Comparison of ENCODE assay signal across 22 mouse cellular contexts in genomic region chr4:58574024-58574423, GRCm38 (mm10). TPM values are rescaled to one million over a fixed set of nuclear protein-coding genes. Genes with fewer than 3 reads are reported as not detected.
A peak's percentile ranks its signal among the peaks of the same experiment; 100 is the strongest.
DNase-seq lines count a peak whose midpoint lies in the region; ATAC-seq and TF ChIP-seq lines count a peak whose summit lies in the region.
"Had no signal": no experiment of that assay in that cellular context is flagged by ENCODE, and none has a peak within 500 bp of the region (broad histone marks: within the 10 kb centered on the region; RNA-seq: fewer than 3 reads in every experiment).

No protein-coding gene starts in this region.

- H3K9ac ChIP-seq in embryonic facial prominence, embryonic 12.5 days: no peak overlapping the region
- no peak overlapping the region for H3K9ac ChIP-seq in stomach, postnatal 0 days (ENCODE audit: low read length)
- H3K9ac ChIP-seq in hindbrain, embryonic 13.5 days: no peak overlapping the region
- H3K9ac ChIP-seq: embryonic facial prominence, embryonic 13.5 days; hindbrain, embryonic 12.5 days had no signal

- intact Hi-C loops in gastrocnemius, postnatal 14 days (cut with DNase I; ENCODE audit: low total_unique reads): no loop called here

- H3K27me3 ChIP-seq in embryonic facial prominence, embryonic 12.5 days: no peaks in the 10 kb centered on the region
- H3K27me3 ChIP-seq in embryonic facial prominence, embryonic 10.5 days (replicated peaks; ENCODE audit: low read depth, poor library complexity, severe bottlenecking): no peaks in the 10 kb centered on the region
- no peaks in the 10 kb centered on the region for H3K27me3 ChIP-seq in stomach, postnatal 0 days (ENCODE audit: control insufficient read depth, insufficient read depth, low read length)
- no peaks in the 10 kb centered on the region for H3K27me3 ChIP-seq in hindbrain, embryonic 13.5 days
- H3K27me3 ChIP-seq: embryonic facial prominence, embryonic 13.5 days; hindbrain, embryonic 12.5 days had no signal

- TF ChIP-seq CTCF in stomach, postnatal 0 days (IDR thresholded peaks at IDR 0.05; ENCODE audit: low read depth): no peak

- H3K4me1 ChIP-seq in embryonic facial prominence, embryonic 12.5 days: peaks cover 3% of the 10 kb centered on the region; the same call in 1 of the 2 replicates
- H3K4me1 ChIP-seq in embryonic facial prominence, embryonic 10.5 days: peaks cover 31% of the 10 kb centered on the region
- no peaks in the 10 kb centered on the region for H3K4me1 ChIP-seq in stomach, postnatal 0 days (replicated peaks; ENCODE audit: control insufficient read depth, insufficient read depth)
- no peaks in the 10 kb centered on the region for H3K4me1 ChIP-seq in hindbrain, embryonic 13.5 days (replicated peaks)
- H3K4me1 ChIP-seq: hindbrain, embryonic 12.5 days had no signal

- no peaks in the 10 kb centered on the region for H3K9me3 ChIP-seq in embryonic facial prominence, embryonic 12.5 days
- H3K9me3 ChIP-seq in embryonic facial prominence, embryonic 10.5 days: no peaks in the 10 kb centered on the region
- H3K9me3 ChIP-seq in stomach, postnatal 0 days (ENCODE audit: control insufficient read depth, low read length): no peaks in the 10 kb centered on the region
- no peaks in the 10 kb centered on the region for H3K9me3 ChIP-seq in hindbrain, embryonic 13.5 days
- H3K9me3 ChIP-seq: embryonic facial prominence, embryonic 13.5 days; heart, embryonic 10.5 days; hindbrain, embryonic 12.5 days had no signal

- no peak for ATAC-seq in embryonic facial prominence, embryonic 12.5 days (ENCODE audit: insufficient number of reproducible peaks, insufficient read depth, low FRiP score, low TSS enrichment)
- ATAC-seq in stomach, postnatal 0 days (ENCODE audit: low FRiP score, low TSS enrichment): no peak
- no peak for ATAC-seq in hindbrain, embryonic 13.5 days (ENCODE audit: low FRiP score)
- ATAC-seq: forebrain, embryonic 16.5 days; hindbrain, postnatal 0 days had no signal

- no peak overlapping the region for H3K4me3 ChIP-seq in embryonic facial prominence, embryonic 12.5 days
- H3K4me3 ChIP-seq in embryonic facial prominence, embryonic 10.5 days: no peak overlapping the region
- H3K4me3 ChIP-seq in stomach, postnatal 0 days (ENCODE audit: low read depth, low read length): no peak overlapping the region
- H3K4me3 ChIP-seq in hindbrain, embryonic 13.5 days: no peak overlapping the region
- H3K4me3 ChIP-seq: embryonic facial prominence, embryonic 13.5 days; heart, embryonic 10.5 days; hindbrain, embryonic 12.5 days had no signal

- no peak overlapping the region for H3K4me2 ChIP-seq in embryonic facial prominence, embryonic 12.5 days (replicated peaks)
- no peak overlapping the region for H3K4me2 ChIP-seq in stomach, postnatal 0 days (replicated peaks; ENCODE audit: low read depth)
- no peak overlapping the region for H3K4me2 ChIP-seq in hindbrain, embryonic 13.5 days
- H3K4me2 ChIP-seq: embryonic facial prominence, embryonic 13.5 days; hindbrain, embryonic 12.5 days had no signal

- H3K27ac ChIP-seq in embryonic facial prominence, embryonic 12.5 days: 0 out of 2 replicates have a peak overlapping the region, but pooled peaks have one; percentile 2
- no peak overlapping the region for H3K27ac ChIP-seq in embryonic facial prominence, embryonic 10.5 days (replicated peaks)
- no peak overlapping the region for H3K27ac ChIP-seq in stomach, postnatal 0 days (replicated peaks)
- no peak overlapping the region for H3K27ac ChIP-seq in hindbrain, embryonic 13.5 days
- H3K27ac ChIP-seq: embryonic facial prominence, embryonic 13.5 days; heart, embryonic 10.5 days; hindbrain, embryonic 12.5 days; hindbrain, postnatal 0 days had no signal

- TF ChIP-seq EP300 in stomach, postnatal 0 days (optimal IDR thresholded peaks at IDR 0.05): no peak

- 77% methylated on average over 6 of the region's 6 CpGs for WGBS in embryonic facial prominence, embryonic 12.5 days
- WGBS in embryonic facial prominence, embryonic 10.5 days: 81% methylated on average over 6 of the region's 6 CpGs
- 72% methylated on average over 6 of the region's 6 CpGs for WGBS in stomach, postnatal 0 days
- 83% methylated on average over 6 of the region's 6 CpGs for WGBS in hindbrain, embryonic 13.5 days

- no peak for DNase-seq in embryonic facial prominence, embryonic 10.5 days (ENCODE audit: low spot score)
- peak; percentile 62 for DNase-seq in 3134 (ENCODE audit: extremely low read depth, insufficient read length, low spot score)
- DNase-seq in brain, adult 2 months (ENCODE audit: low read depth, low spot score): peak; percentile 10
- DNase-seq in stomach, postnatal 0 days (ENCODE audit: low spot score): peak; percentile 4
- no peak for DNase-seq in gastrocnemius, postnatal 14 days
- DNase-seq: adrenal gland, adult 8-10 months; adrenal gland, postnatal 36 days; cerebellum, adult 11 months; cerebellum, adult 8-10 months; cerebellum, postnatal 14 days; embryo, embryonic 11 days; gastrocnemius, postnatal 25 days; heart, postnatal 10 days; heart, postnatal 4 days; kidney, adult 18-20 months had no signal

- no peaks in the 10 kb centered on the region for H3K36me3 ChIP-seq in embryonic facial prominence, embryonic 12.5 days
- no peaks in the 10 kb centered on the region for H3K36me3 ChIP-seq in embryonic facial prominence, embryonic 10.5 days (replicated peaks)
- H3K36me3 ChIP-seq in stomach, postnatal 0 days (ENCODE audit: control insufficient read depth, insufficient read depth, low read length): no peaks in the 10 kb centered on the region
- H3K36me3 ChIP-seq in hindbrain, embryonic 13.5 days: no peaks in the 10 kb centered on the region
- H3K36me3 ChIP-seq: embryonic facial prominence, embryonic 13.5 days; heart, embryonic 10.5 days; hindbrain, embryonic 12.5 days had no signal

RNA-seq across cellular contexts. Expression of gene Lpar1, which starts 20.3 kb away (rescaled TPM):
- polyA plus RNA-seq in embryonic facial prominence, embryonic 12.5 days (2016; fragmentation: Nextera tagmentation; extraction: Ambion mirVana): 194 and 195 TPM in 2 replicates
- polyA plus RNA-seq in embryonic facial prominence, embryonic 10.5 days (2016; fragmentation: Nextera tagmentation; extraction: Ambion mirVana): 129 and 155 TPM in 2 replicates
- polyA plus RNA-seq in stomach, postnatal 0 days (2015; fragmentation: Nextera tagmentation; extraction: Ambion mirVana): 36.4 and 37.5 TPM in 2 replicates
- polyA plus RNA-seq in hindbrain, embryonic 13.5 days (2015; fragmentation: Nextera tagmentation; extraction: Ambion mirVana): 16.4 and 18.6 TPM in 2 replicates
- total RNA-seq in gastrocnemius, postnatal 14 days (2021): 10 to 100 TPM; 20.2 to 27.2 TPM

Comparison
In these comparisons a context has a peak if more than half of its experiments do, and no peak if none do; other contexts are left out.
1. DNase-seq: peak in 3134 (single experiment), brain, adult 2 months (single experiment) and stomach, postnatal 0 days (single experiment); none in embryonic facial prominence, embryonic 10.5 days (single experiment) and gastrocnemius, postnatal 14 days (single experiment).